Mouse (Mus musculus) megakaryocyte, embryonic 14.5 days (primary cell): ENCODE results near the gene Thrap3.

Experiments used
- FLI1 ChIP-seq: IDR thresholded peaks from 2 replicates; pipeline ENCODE4 v1.6.1; 2012; ENCODE audit warnings: low read length, inconsistent platforms, mixed read lengths
- GATA1 ChIP-seq: IDR thresholded peaks from 3 replicates; pipeline ENCODE4 v1.6.1; 2012; ENCODE audit warnings: mixed read lengths, low read length, inconsistent platforms, borderline replicate concordance

DNA sequence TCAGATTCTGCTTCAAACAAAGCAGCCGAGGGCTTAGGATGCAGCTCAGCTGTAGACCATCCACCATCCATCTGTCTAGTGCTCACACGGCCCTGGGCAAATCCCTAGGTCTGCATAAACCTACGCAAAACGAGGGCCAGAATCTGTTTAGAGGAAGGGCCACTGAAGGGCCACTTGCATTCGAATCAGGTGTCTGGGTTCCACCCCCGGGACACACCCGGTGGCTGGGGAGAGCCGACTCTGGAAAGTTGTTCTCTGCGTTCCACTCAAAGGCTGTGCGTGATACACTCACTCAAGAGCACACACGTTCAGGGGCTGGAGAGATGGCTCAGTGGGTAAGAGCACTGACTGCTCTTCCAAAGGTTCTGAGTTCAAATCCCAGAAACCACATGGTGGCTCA lies 20.1 kb upstream of the Thrap3 start:
- TF ChIP-seq FLI1 = no peak
- no peak for TF ChIP-seq GATA1
